Mouse (Mus musculus): ENCODE data around the gene Tmem41a. TPM values are rescaled to one million over a fixed set of nuclear protein-coding genes. Genes with fewer than 3 reads are reported as not detected.

Tmem41a gene
- polyA plus RNA-seq (2012; rRNA removed) = 11.9 and 13.8 TPM in 2 replicates

DNA sequence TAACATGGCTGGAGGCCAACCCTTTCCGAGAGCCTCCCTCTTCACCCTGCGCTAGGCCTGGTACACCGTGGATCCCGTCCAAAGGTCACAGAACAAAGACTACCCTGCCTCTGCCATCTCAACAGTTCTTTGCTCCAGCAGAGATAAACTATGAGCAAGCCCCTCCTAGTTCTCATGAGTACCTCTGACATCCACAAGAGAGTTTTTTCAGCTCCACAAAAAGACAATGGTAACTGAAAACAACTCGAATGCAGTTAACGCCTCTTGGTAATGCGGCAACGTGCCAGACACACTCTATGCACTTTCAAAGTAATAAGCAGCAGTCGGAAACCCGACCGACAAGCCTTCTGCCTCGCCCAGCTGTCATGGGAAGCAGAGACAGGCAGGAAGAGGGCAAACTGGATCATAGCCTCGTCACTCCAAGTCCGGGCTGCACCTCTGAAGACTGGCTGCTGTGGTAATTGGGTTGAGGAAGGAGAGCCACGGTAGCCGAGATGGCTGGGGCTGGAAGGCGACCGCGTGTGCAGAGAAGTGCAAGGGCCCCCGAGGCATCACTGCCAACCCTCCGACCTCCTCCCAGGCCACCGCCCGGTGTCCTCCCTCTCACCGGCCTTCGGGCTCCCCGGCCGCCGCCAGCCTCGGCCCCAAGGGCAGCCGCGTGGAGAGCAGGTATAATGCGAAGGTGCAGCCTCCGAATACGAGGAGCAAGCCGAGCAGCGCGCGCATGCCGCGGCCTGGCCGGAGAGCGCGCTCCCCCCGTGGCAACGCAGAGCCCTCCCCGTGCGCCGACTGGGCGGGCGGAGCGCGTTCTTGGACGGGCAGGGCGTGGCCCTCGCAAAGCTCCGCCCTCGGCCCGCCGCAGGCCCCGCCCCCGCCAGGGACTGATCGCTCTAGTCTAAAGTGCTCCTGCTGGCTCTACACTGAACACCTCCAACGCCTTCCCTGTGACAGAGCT is at the start of gene Tmem41a:
TSS of gene Tmem41a (minus strand) at position 792 of the 955 bp plus-strand sequence.

DNA sequence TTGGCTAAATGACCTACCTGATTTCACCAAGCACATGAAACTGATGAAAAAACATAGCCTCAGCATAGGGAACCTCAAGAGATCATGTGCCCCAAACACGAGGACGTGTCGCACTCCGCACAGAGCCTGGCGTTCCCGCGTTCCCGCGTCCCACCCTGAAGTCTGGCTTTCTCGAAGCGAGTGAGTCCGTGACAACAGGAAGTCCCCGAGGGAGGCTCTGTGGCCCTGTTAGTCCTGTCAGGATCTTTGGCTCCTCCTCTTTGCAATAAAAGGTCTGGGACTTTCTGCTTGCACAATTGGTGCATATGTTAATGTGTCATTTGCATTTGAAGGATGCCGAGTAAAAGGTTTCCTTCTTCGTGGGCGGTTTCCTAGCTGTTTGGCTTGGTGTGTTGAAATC is 48.0 kb upstream of the Tmem41a start, which contains the start of gene Liph:
TSS of gene Liph (minus strand) at position 360 of the 400 bp plus-strand sequence.

Other genes starting within 250 kb of the Tmem41a start
- 1.9 and 2.5 TPM in 2 replicates for gene Ehhadh, start 159.7 kb downstream of the Tmem41a start, polyA plus RNA-seq (2012; rRNA removed)
- 0.75 and 0.83 TPM in 2 replicates for gene Map3k13, start 153.2 kb downstream of the Tmem41a start, polyA plus RNA-seq (2012; rRNA removed)
- gene Liph, start 48.1 kb upstream of the Tmem41a start, polyA plus RNA-seq (2012; rRNA removed) = 0.50 and 0.85 TPM in 2 replicates
- gene Senp2, start 61.9 kb upstream of the Tmem41a start, polyA plus RNA-seq (2012; rRNA removed) = 4.7 and 6.6 TPM in 2 replicates
- gene Igf2bp2, start 215.7 kb upstream of the Tmem41a start, polyA plus RNA-seq (2012; rRNA removed) = 3.4 and 4.6 TPM in 2 replicates

Data from ovary, adult 2 months (tissue).